Mouse (Mus musculus): Measurements from ENCODE around the gene Grb7.

Gene Grb7

DNA sequence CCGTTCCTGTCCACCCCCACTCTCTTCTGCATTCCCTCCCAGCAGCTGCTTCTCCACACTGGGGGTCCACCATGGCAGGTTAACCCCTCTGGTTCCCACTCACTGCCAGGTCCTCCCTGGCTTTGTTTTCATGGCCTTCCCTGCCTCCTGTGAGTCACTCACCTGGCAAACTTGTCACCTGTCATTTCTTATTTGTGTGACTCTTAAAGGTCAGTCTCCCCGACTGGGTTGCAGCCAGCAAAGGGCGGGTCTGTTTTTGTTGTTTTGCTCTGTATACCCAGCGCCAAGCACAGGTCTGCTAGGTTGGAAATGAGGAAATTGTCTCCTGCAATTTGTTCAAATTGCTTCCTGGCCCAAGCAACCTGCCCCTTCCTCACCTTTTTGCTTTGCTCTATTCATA, 515 bp upstream of the Grb7 start:
- DNase-seq (ENCODE audit: low spot score) = no peak

DNA sequence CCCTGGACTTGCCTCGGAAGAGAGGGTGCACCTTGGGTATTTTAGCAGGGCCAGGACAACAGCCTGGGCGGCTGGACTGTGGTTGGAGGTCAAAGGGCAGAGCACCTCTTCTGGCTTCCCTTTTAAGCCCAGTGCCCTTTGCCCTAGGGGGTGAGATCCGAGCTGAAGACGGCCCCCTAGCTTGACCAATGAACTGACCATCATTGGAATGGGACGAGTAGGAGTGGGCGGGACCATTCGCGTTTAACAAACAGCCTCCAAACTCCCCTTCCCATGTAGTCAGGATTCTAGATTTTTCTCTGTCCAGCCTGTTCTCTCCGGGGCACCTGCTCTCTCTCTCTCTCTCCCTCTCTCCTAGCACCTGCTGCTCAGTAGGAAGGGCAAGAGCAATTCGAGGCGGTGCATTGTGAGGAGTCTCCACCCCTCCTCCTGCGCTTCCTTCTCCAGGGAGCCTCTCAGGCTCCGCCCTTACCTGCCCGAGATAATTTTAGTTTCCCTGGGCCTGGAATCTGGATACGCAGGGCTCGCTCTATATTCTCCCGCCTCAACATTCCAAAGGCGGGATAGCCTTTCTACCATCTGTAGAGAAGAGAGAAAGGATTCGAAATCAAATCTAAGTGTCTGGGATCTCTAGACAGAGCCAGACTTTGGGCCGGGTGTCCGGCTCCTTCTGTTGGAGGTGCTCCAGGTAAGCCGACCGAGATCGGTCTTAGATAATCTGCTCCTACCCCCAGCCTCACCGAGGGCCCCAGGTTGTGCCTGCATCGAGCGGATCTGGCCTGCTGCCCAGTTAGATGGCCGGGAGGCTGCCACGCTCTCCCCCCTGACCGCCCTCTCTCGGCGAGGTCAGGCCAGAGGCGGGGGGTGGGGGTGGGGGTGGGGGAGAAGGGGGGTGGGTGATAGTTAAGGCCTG, 624 bp downstream of the Grb7 start:
- no peak for DNase-seq (ENCODE audit: low spot score)

DNA sequence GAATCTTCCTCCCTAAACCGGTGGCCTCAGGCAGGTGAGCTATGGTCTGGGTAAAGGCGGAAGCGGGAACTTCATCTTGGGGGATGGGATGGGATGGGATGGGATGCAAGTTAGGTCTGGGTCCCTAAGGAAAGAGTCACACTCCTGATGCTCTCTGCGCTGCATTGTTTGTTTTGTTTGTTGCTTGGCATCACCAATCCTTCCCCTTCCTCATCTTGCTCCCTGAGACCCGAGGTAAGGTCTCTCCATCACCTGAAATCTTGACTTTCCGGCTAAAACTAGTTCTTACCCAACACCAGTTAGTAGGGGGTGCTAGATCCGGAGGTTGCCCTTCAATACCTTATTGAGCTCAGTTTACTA, 1.3 kb downstream of the Grb7 start:
- DNase-seq (ENCODE audit: low spot score) = no peak

DNA sequence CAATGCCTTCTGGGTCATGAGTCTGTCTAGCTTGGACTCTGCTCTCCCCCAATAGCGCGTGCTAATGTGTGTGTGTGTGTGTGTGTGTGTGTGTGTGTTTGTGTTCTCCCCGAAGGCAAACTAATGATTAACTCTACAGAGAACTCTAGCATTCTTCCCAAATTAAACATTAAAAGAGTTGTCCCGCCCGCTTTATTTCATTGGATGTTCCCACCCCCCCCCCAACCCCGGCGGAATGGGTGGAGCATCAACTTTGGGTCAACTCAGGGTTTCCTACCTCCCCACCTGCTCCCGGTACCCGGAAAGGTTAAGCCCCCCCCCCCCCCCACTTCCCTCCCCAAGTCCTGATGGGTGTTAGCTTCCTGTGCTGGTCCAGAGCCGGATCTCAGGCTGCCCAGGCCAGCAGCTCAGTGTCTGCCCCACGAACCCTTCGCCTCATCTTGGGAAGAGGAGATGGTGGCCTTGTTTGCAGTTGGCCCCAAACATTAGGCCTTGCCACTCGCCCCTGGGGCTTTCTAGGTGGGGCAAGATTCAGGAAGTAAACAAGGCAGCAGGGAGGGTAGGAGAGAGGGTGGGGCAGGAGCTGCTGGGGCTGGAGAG, 2.1 kb downstream of the Grb7 start:
- DNase-seq (ENCODE audit: low spot score) = no peak

DNA sequence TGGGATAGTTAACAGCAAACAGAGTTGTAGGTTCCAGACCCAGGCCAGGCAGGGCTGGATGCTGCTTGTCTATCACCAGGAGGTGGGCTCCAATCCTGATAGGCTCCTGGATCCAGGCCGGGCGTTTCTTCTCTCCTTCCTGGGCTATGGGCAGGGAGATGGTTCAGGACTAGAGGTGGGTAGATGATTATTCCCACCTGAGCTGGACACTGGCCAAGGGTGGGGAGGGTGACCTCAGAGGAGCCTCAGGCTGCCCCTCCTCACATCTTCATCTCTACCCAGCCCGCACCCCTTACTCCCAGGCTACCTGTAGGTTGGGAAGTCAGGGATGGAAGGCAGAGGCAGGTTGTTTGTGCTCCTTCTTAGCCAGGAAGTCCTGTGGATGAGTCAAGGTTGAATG, 3.2 kb downstream of the Grb7 start:
- no peak for DNase-seq (ENCODE audit: low spot score)

DNA sequence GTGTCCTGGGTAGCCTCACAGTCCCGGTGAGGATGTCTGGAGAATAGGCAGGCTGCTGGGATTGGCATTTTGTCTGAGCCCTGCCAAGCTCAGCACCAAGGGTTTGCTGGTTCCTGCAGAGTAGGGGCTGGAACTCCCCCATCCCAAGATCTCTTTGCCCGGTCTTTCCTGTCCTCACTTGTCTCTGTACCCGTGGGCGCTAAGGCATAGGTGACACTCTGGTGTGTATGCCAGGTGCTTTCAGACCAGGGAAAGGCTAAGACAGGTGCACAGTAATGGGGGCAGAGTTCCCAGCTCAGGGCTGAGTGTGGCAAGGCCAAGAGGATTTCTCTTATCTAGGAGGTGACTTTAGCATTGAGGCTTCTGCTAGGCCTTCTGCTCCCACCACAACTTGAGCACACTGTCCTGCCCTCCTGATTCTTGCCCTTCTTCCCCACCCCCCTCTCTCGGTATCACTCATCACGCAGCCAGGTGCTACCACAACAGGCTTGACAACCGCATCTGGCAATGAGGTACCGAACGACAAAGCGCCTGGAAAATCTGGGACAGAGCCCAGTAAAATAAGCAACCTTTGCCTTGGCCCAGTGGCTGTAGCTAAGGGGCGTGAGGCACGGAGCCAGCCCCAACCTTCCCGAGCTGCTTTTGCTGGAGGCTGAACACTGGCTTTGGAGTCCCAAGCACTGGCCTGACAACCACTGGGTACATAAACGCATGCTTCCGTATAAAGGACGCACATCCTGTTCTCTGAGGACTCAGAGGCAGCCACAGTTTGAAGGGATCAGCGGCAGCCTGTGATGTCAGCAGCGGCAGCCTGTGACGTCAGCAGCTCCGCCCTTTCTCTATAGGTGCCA, 4.0 kb downstream of the Grb7 start:
- no peak for DNase-seq (ENCODE audit: low spot score)

DNA sequence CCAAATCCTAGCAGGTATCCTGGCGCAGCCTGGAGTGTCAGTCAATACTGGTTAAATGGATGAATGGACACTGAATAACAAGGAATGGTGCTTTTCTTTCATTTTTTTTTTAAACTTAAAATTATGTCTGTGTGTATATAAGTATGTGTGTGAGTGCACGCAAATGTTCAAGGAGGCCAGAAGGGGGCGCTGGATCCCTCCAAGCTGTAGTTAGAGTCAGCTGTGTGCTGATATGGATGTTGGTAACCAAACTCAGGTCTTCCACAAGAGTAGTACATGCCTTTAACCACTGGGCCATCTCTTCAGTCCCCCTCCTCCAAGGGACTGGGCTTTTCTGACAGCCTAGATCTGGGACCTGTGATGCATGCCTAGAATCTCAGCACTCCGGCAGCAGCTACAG, 9.3 kb downstream of the Grb7 start:
- DNase-seq (ENCODE audit: low spot score) = no peak

DNA sequence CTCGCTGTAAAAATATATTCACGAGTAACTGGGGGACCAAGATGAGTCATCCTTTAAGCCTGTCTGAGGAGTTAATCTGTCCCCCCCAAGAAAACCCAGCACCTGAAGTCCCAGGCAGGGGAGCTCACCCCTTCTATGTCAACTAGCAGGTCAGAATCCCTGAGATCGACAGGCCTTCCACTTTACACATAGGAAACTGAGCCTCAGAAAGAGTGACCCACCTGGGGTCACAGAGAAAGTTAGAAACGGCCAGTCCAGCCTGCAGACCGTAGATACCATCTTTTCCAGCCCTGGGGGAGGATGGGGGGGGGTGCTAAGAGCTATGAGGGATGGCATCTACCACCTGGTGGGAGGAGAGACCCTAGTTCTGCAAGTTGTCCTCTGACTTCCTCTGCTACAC, 10.4 kb downstream of the Grb7 start:
- no peak for DNase-seq (ENCODE audit: low spot score)

DNA sequence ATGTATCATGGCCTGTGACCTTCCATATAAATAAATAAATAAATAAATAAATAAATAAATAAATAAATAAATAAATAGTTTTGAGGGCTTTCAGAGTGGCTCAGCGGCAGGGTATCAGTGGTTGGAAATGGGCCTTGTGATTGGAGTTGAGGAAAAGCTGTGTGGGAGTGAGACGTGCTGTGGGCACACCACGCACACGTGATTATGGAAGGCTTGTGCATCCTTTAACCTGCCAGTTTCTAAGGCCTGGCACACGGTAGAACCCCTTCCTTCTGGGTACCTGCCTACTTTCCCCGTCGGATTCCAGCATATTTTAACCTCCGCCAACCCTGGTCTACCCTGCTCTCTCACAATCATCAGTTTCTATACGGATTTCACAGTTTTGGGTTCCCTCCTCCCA, 10.8 kb downstream of the Grb7 start:
- no peak for DNase-seq (ENCODE audit: low spot score)

DNA sequence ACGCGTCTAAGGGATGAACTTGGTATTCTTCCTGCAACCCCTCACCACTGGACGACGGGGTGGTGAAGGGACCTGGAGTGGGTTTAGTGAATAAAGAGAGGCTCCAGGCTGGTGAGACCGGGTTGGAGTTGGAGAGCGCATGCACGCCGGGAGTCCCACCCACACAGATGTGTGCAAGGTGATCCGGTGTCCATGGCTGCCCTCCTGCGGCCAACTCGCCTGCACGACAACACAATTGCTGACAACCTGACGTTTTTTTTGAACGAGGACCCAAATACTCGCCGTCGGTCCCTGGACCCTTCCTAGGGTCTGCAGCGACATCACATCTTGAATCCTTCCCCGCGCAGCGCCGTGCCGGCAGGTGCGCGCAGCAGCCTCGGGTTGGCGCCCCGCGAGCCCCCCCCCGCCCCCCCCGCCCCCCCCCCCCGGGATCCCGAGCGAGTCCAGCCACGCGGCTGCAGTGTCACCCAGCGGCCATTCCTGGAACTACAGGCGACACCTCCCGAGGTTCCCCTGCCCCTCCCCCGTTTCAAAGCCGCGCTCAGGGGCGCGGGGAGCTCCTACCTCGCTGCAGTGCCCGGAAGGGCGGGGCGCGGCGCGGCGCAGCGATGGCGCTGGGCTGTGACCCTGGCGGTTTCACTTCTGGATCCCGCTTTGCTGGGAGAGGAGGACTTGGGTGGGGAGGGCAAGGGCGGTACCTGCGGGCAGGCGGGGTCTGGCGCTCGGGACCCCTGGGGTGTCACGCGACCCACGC, 11.3 kb downstream of the Grb7 start:
- peak; percentile 95 for DNase-seq (ENCODE audit: low spot score)

DNA sequence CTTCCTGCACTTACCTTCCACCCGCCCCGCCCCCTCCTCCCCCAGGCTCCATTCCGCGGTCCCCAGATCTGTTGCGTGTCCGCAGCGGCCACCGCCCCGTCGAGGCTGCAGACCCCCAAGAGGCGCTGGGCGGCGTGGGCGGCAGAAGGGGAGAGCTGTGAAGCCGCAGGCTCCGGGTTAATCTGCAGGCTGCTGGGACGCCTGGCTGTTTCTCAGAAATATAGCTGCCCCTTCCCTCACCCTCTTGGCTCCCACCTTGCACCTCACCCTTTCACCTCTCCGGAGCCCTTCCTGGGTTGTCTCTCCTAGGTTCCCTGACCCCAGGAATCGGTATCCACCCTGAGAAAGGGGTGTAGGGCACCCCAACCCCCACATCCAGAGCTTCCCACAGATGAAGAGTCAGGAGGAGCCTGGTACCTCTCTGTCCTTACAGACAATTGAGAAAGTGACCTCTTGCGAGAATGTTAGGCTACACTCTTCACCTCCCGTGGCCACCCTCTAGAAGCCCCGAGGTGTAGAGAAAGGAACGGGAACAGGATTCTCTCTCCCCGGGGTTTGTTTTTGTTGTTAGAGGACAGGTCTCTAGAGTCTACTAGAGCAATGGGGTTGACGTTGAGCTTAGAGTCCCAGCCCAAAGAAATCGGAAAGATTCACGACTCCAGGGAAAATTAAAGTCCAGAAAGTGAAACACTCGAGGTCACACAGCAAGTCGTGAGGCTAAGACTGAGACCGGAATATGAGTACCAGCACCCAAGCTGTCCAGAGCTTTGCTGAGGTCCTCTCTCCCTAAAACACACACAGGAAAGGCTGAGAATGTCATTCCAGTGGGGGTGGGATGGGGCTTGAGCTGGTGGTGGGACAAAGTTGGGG, 12.2 kb downstream of the Grb7 start:
- DNase-seq (ENCODE audit: low spot score) = no peak

DNA sequence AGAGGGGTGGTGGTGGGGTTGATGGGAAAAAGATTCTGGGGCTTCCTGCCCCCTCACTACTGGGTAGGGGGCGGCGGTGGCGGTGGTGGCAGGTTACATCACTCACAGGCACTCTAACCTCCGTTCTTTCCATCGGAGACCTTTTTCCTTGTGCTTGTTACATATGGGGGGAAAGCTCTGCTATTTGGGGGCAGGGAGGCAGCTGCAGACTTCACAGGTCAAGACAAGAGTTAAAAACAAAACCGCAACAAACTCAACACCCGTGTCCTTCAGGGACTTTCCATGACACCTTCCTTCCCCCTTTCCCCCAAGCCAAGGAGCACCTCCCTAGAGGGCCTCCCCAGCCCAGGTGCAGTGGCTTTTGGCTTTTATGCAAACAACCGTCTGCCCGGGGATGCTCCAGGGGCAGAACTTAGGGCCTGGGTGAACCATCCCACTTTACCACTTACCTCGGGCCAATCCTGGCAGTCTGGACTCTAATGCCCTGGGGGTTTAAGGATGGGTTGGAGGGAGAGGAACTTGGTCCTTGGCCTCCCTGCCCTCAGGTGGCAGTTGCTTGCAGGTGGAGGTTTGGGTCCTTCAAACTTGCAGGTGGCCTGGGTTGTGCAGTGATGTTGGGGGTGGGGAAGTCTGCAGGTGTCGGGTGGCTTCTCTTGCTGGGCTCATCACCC, 13.0 kb downstream of the Grb7 start:
- no peak for DNase-seq (ENCODE audit: low spot score)

DNA sequence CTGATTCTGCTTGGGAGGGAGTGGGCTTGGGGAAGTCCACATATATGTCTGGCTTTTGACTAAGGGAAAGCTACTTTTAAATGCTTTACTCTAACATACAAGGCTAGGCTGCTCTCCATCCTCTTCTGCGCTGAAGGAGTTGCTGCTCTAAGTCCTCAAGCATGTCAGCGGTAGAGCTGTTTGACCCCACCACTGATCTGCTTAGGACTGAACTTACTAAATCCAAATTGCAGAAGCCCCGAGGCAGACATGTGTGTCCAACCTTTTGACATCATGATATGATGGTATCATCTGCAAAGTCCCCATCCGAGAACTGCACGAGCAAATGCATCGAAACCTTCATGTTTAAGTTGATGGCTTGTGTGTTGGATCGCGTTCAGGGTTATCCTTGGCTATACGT, 13.7 kb downstream of the Grb7 start:
- no peak for DNase-seq (ENCODE audit: low spot score)

DNA sequence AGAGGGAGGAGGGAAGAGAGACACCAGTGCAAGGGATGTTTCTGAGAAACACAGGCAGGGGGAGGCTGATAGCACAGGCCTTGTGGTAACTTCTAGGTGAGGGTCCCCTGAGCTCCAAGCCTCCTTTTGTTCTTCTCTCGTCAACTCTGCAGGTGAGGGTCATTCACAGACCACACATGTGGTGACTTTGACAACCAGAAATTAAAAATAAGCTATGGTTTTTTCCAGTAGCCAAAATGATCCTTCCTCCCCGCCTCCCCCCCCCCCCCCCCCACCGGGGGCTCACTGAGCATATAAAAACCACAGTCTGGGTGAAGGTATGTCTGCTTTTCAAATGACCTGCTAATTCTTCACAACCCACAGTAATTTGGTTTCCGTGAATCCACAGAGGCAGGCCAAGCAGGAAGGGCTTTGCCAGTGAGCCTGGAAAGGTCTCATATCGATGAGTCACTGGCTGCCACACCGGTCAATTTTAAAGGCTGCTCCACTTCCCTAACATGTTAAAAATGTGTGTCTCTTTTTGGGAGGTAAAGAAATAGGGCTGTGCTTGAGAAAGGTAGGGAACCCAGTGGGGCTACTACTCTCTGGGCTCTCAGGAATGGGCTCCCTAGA, 15.0 kb downstream of the Grb7 start:
- DNase-seq (ENCODE audit: low spot score) = no peak

DNA sequence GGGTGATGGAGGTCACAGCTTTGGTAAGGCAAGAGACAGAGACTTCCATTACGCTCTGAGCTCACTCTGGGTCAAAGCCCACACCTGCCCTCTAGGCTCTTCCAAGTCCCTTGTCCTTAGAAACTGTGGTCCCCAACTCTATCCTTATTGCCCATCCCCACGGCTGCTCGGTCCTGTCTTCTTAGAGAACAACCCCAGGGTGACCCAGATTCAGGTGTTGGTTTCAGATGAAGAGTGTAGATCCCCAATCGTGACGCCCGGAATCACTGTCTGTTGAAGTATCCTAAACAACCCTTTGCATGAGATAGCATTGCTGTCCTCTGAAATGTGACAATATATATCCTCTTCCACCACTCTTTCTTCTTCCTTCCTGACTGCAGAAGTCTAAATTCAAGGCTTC, 16.1 kb downstream of the Grb7 start:
- no peak for DNase-seq (ENCODE audit: low spot score)

DNA sequence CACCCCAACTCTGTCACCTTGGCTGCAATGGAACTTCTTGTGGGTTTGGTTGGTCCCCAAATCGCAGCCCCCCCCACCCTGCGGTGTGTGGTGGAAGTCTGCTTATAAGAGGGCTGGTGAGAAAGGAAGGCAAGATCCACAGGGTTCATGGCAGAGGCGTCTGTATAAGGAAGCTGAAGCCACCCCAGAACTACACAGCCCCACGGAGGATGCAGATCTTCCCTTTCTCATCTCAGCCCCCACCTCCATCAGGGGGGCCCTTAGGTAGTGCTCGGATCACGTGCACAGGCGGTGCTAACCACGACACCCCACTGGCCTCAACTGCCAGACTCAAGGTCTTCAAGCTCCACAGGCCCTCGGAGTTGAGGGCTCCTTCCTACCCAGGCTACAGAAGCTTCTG, 17.7 kb downstream of the Grb7 start:
- no peak for DNase-seq (ENCODE audit: low spot score)

DNA sequence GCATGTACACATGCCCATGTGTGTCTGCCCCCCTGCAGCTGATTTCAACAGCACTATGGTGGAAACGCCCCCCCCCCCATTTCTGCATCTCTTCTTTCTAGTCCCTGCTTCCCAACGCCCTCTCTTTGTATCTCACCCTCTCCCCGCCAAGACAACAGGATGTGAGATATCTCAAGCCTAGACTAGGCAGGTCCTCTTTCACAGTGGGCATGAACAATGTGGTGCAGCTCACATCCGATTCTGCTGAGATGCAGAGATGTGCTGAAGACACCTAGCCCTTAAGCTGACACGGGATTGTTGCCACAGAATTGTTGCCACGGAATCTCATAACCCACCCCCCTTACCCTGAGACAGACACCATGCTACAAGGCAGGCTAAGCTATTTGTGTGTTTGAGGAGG, 18.3 kb downstream of the Grb7 start:
- no peak for DNase-seq (ENCODE audit: low spot score)

DNA sequence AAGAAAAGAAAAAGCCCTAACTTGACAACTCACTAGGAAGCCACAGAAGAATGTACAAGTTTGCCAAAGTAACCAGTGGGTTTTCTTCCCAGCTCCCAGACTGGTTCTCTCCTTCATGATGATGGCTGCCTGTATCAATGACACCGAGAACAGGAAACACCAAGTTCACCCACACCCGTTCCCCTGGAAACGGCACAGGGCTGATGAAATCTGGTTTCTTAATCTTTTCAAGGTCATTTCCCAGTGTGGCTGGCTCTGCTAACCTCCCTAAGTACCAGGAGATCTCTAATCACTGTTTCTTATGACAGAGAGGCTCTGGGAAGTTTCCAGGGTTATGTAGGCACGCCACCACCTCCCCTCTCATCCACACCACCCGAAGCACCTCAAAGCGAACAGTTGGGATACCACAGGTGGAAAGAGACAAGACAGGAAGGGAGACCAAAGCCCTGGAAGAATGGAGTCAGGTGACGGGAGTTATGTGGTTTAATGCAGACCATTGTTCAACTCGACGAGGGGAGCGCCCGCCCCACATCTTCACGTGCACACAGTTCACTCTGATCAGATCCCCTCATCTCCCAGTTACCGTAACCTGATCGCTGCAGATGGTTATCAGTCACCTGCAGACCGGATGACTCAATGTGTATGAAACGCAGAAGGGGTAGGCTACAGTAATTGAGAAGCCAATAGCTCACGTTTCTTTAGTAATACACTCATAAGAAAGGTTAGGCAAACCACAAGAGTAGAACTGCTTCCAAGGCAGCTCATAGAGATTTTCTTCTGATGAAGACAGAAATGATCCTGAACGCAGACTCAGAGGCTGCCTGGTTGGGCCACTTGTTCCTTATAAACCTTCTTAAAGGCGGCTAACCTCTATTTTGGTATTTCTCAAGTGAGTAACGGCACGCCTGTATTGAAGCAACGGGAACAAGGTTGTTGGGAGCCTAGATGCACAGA, 23.8 kb downstream of the Grb7 start:
- DNase-seq (ENCODE audit: low spot score) = no peak

DNA sequence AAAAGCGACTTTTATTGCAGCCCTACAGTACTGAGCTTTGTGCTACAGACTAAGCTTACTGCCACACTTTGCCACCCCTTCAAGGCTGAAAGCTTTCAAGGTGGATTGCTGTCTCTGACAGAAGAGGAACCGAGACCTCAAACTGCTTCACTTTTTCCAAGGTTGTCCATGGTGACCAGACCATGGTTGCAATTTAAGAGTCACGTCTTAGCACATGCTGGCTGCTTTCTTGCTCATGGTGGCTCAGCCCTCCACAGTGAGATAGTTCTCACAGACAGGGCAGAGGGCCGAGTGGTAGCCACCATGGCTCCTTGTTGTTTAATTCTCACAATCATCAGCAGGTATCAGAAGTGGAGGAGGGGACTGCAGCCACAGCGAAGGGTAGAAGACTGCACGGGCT, 24.6 kb downstream of the Grb7 start:
- no peak for DNase-seq (ENCODE audit: low spot score)

All from testis, postnatal 10 days (tissue).